In the genomic region with DNA sequence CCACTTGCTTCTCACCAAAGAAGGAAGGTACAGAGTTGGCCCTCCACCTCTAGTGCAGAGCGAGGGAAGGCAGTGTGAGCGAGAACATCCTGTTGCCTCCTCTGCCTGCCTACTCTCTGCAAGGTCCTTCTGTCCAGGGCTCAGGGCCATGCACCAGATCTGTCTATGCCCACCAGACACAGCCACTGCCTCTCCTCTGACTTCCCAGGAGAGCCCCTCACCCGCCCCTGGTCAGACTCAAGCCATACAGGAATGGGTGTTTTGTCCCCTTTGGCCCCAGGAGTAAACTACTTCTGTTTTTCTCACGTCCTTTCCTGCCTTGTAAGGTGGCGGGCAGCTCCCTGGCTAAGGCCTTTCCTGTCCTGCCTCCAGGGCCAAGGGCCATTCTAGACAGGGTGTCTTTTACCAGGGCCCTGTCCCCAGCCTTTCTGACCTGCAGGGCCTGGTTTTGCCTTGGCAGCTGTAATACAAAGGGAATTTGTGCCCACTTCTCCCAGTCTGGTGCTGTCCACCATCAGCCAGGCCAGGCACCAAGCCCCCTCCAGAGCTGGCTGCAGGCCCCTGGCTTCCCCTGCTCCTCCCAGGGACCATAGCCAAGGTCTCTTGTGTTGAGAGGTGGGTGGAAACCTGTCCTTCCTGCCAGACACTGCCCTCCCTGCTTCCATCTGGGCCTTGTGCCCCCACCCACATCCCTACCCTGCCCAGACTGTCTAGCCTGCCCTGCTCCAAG, we compare ENCODE assay signal across 9 mouse cellular contexts. TPM values are rescaled to one million over a fixed set of nuclear protein-coding genes. Genes with fewer than 3 reads are reported as not detected.
DNase-seq lines count a peak whose midpoint lies in the region; ATAC-seq lines count a peak whose summit lies in the region.
"Had no signal": no experiment of that assay in that cellular context is flagged by ENCODE, and none has a peak within 500 bp of the region (broad histone marks: within the 10 kb centered on the region; RNA-seq: fewer than 3 reads in every experiment).

No protein-coding gene starts in this region.

- ATAC-seq in hindbrain, embryonic 12.5 days (ENCODE audit: low FRiP score): no peak
- ATAC-seq in heart, embryonic 12.5 days (ENCODE audit: insufficient number of reproducible peaks, low FRiP score): peak; percentile 7; the same call in 1 of the 2 replicates
- no peak for ATAC-seq in stomach, embryonic 15.5 days (ENCODE audit: insufficient read depth, low FRiP score, low read depth)
- ATAC-seq in megakaryocyte-erythroid progenitor cell, adult 5-6 weeks (replicated peaks; ENCODE audit: low FRiP score, low TSS enrichment, poor library complexity, severe bottlenecking): no peak

- peak overlapping the region; percentile 3; the same call in 1 of the 2 replicates for H3K27ac ChIP-seq in hindbrain, embryonic 10.5 days
- no peak overlapping the region for H3K27ac ChIP-seq in hindbrain, embryonic 12.5 days
- peak overlapping the region; percentile 61 for H3K27ac ChIP-seq in heart, embryonic 12.5 days (ENCODE audit: poor library complexity, severe bottlenecking)
- H3K27ac ChIP-seq in stomach, embryonic 15.5 days: 0 out of 2 replicates have a peak overlapping the region, but pooled peaks have one; percentile 14

- peaks cover 17% of the 10 kb centered on the region for H3K27me3 ChIP-seq in hindbrain, embryonic 10.5 days (ENCODE audit: insufficient read depth, poor library complexity, severe bottlenecking)
- peaks cover 8% of the 10 kb centered on the region for H3K27me3 ChIP-seq in hindbrain, embryonic 12.5 days
- no peaks in the 10 kb centered on the region for H3K27me3 ChIP-seq in heart, embryonic 12.5 days (replicated peaks)
- no peaks in the 10 kb centered on the region for H3K27me3 ChIP-seq in stomach, embryonic 15.5 days (replicated peaks)

- no peaks in the 10 kb centered on the region for H3K9me3 ChIP-seq in hindbrain, embryonic 10.5 days
- H3K9me3 ChIP-seq in hindbrain, embryonic 12.5 days (replicated peaks): no peaks in the 10 kb centered on the region
- H3K9me3 ChIP-seq in heart, embryonic 12.5 days (replicated peaks): no peaks in the 10 kb centered on the region
- H3K9me3 ChIP-seq in stomach, embryonic 15.5 days: no peaks in the 10 kb centered on the region

- DNase-seq in hindbrain, embryonic 10.5 days (ENCODE audit: low spot score): no peak
- DNase-seq in 3134 (ENCODE audit: extremely low read depth, insufficient read length, low spot score): peak; percentile 40
- peak; percentile 82 for DNase-seq in cerebellum, adult 11-12 months
- peak; percentile 39 to 47 for DNase-seq in kidney, postnatal 4 days

- peaks cover 34% of the 10 kb centered on the region for H3K36me3 ChIP-seq in hindbrain, embryonic 10.5 days
- peaks cover 33% of the 10 kb centered on the region for H3K36me3 ChIP-seq in hindbrain, embryonic 12.5 days
- peaks cover 34% of the 10 kb centered on the region for H3K36me3 ChIP-seq in heart, embryonic 12.5 days
- H3K36me3 ChIP-seq in stomach, embryonic 15.5 days: peaks cover 24% of the 10 kb centered on the region

- no peak overlapping the region for H3K9ac ChIP-seq in hindbrain, embryonic 12.5 days
- H3K9ac ChIP-seq in heart, embryonic 12.5 days: peak overlapping the region; percentile 55
- no peak overlapping the region for H3K9ac ChIP-seq in stomach, embryonic 15.5 days

- no peak overlapping the region for H3K4me3 ChIP-seq in hindbrain, embryonic 10.5 days
- H3K4me3 ChIP-seq in hindbrain, embryonic 12.5 days: no peak overlapping the region
- no peak overlapping the region for H3K4me3 ChIP-seq in heart, embryonic 12.5 days
- H3K4me3 ChIP-seq in stomach, embryonic 15.5 days (replicated peaks): no peak overlapping the region

- peaks cover 31% of the 10 kb centered on the region for H3K4me1 ChIP-seq in hindbrain, embryonic 10.5 days (replicated peaks)
- H3K4me1 ChIP-seq in hindbrain, embryonic 12.5 days: peaks cover 32% of the 10 kb centered on the region
- peaks cover 38% of the 10 kb centered on the region for H3K4me1 ChIP-seq in heart, embryonic 12.5 days (replicated peaks)
- peaks cover 35% of the 10 kb centered on the region for H3K4me1 ChIP-seq in stomach, embryonic 15.5 days

- H3K4me2 ChIP-seq in hindbrain, embryonic 12.5 days (replicated peaks): no peak overlapping the region
- H3K4me2 ChIP-seq in heart, embryonic 12.5 days: 0 out of 2 replicates have a peak overlapping the region, but pooled peaks have one; percentile 72
- no peak overlapping the region for H3K4me2 ChIP-seq in stomach, embryonic 15.5 days

- 68% methylated on average over 5 of the region's 5 CpGs for WGBS in hindbrain, embryonic 10.5 days
- WGBS in hindbrain, embryonic 12.5 days: 69% methylated on average over 5 of the region's 5 CpGs
- WGBS in heart, embryonic 12.5 days: 58% methylated on average over 5 of the region's 5 CpGs
- 59% methylated on average over 5 of the region's 5 CpGs for WGBS in stomach, embryonic 15.5 days

RNA-seq across cellular contexts. Expression of gene Bcl9l, which starts 28.4 kb away (rescaled TPM):
- 4.6 and 7.3 TPM in 2 replicates for polyA plus RNA-seq in hindbrain, embryonic 10.5 days (2016; fragmentation: Nextera tagmentation; extraction: Ambion mirVana)
- 12.3 and 15.5 TPM in 2 replicates for polyA plus RNA-seq in hindbrain, embryonic 12.5 days (2016; fragmentation: Nextera tagmentation; extraction: Ambion mirVana)
- 11.3 and 12.3 TPM in 2 replicates for polyA plus RNA-seq in heart, embryonic 12.5 days (2016; fragmentation: Nextera tagmentation; extraction: Ambion mirVana)
- 12.0 and 12.1 TPM in 2 replicates for polyA plus RNA-seq in stomach, embryonic 15.5 days (2015; fragmentation: Nextera tagmentation; extraction: Ambion mirVana)
- total RNA-seq in megakaryocyte-erythroid progenitor cell, adult 5-6 weeks (2014; fragmentation: Nextera tagmentation): 4.8 and 5.5 TPM in 2 replicates
- total RNA-seq in megakaryocyte-erythroid progenitor cell, adult 5-6 weeks (2017): 0.52 and 3.7 TPM in 2 replicates

RNA-seq across cellular contexts. Expression of gene Cxcr5, which starts 50.6 kb away (rescaled TPM):
- polyA plus RNA-seq in hindbrain, embryonic 10.5 days (2016; fragmentation: Nextera tagmentation; extraction: Ambion mirVana): not detected in 2 replicates
- polyA plus RNA-seq in hindbrain, embryonic 12.5 days (2016; fragmentation: Nextera tagmentation; extraction: Ambion mirVana): not detected in 2 replicates
- not detected in 2 replicates for polyA plus RNA-seq in heart, embryonic 12.5 days (2016; fragmentation: Nextera tagmentation; extraction: Ambion mirVana)
- polyA plus RNA-seq in stomach, embryonic 15.5 days (2015; fragmentation: Nextera tagmentation; extraction: Ambion mirVana): 0.54 and 0.62 TPM in 2 replicates
- 0.54 and 6.2 TPM in 2 replicates for total RNA-seq in megakaryocyte-erythroid progenitor cell, adult 5-6 weeks (2014; fragmentation: Nextera tagmentation)
- 0.08 and 1.8 TPM in 2 replicates for total RNA-seq in megakaryocyte-erythroid progenitor cell, adult 5-6 weeks (2017)
- total RNA-seq: MEL had no signal

RNA-seq across cellular contexts. Expression of gene Upk2, which starts 56.3 kb away (rescaled TPM):
- 0.14 TPM in 1 of 2 replicates, not detected in the other for polyA plus RNA-seq in hindbrain, embryonic 10.5 days (2016; fragmentation: Nextera tagmentation; extraction: Ambion mirVana)
- not detected in 2 replicates for polyA plus RNA-seq in hindbrain, embryonic 12.5 days (2016; fragmentation: Nextera tagmentation; extraction: Ambion mirVana)
- polyA plus RNA-seq in heart, embryonic 12.5 days (2016; fragmentation: Nextera tagmentation; extraction: Ambion mirVana): 0.42 TPM in 1 of 2 replicates, not detected in the other
- polyA plus RNA-seq in stomach, embryonic 15.5 days (2015; fragmentation: Nextera tagmentation; extraction: Ambion mirVana): 18.2 and 26.2 TPM in 2 replicates
- total RNA-seq in megakaryocyte-erythroid progenitor cell, adult 5-6 weeks (2014; fragmentation: Nextera tagmentation): not detected in 2 replicates
- not detected in 2 replicates for total RNA-seq in megakaryocyte-erythroid progenitor cell, adult 5-6 weeks (2017)
- total RNA-seq: MEL had no signal

Comparison
In these comparisons a context has a peak if more than half of its experiments do, and no peak if none do; other contexts are left out.
1. RNA of gene Upk2, which starts 56.3 kb away (polyA plus RNA-seq): 18.2 to 26.2 TPM in stomach, embryonic 15.5 days; 0.42 TPM in heart, embryonic 12.5 days, 0.14 TPM in hindbrain, embryonic 10.5 days and not detected in hindbrain, embryonic 12.5 days; every median in the first group is over 10 times any median in the second.